Mouse (Mus musculus) lung, postnatal 36 days (tissue): ENCODE measurements around the gene Rtkn2.

Source experiments
- DNase-seq: peaks from one replicate; pipeline ENCODE4 v3.0.0; 2022; ENCODE audit warnings: mixed read lengths

Rtkn2 gene

GRCm38 (mm10) chr10:67979401-67980157 lies at the start of gene Rtkn2:
TSS of gene Rtkn2 (plus strand) at chr10:67979570.
- DNase-seq: peak; percentile 94

GRCm38 (mm10) chr10:67931328-67931727 lies 48.0 kb upstream of the Rtkn2 start:
- DNase-seq: no peak

GRCm38 (mm10) chr10:67932780-67933179 lies 46.6 kb upstream of the Rtkn2 start:
- DNase-seq: no peak

- peak; percentile 26 for DNase-seq
Observed at GRCm38 (mm10) chr10:67936944-67937343, 42.4 kb upstream of the Rtkn2 start.

- peak; percentile 15 for DNase-seq
Observed at GRCm38 (mm10) chr10:67937775-67938174, 41.6 kb upstream of the Rtkn2 start.

GRCm38 (mm10) chr10:67939546-67939945 lies 39.8 kb upstream of the Rtkn2 start:
- DNase-seq: no peak

- DNase-seq: no peak
Observed at GRCm38 (mm10) chr10:67943513-67943912, 35.9 kb upstream of the Rtkn2 start.

- DNase-seq: no peak
Observed at GRCm38 (mm10) chr10:67950059-67950748, 29.2 kb upstream of the Rtkn2 start.

- no peak for DNase-seq
Observed at GRCm38 (mm10) chr10:67951690-67952089, 27.7 kb upstream of the Rtkn2 start.

GRCm38 (mm10) chr10:67955982-67956381 lies 23.4 kb upstream of the Rtkn2 start:
- no peak for DNase-seq

GRCm38 (mm10) chr10:67959982-67960381 lies 19.4 kb upstream of the Rtkn2 start:
- DNase-seq: no peak

- DNase-seq: no peak
Observed at GRCm38 (mm10) chr10:67962496-67962895, 16.9 kb upstream of the Rtkn2 start.

GRCm38 (mm10) chr10:67964060-67964459 lies 15.3 kb upstream of the Rtkn2 start:
- no peak for DNase-seq

- DNase-seq: peak; percentile 58
Observed at GRCm38 (mm10) chr10:67965251-67965986, 14.0 kb upstream of the Rtkn2 start.

- DNase-seq: no peak
Observed at GRCm38 (mm10) chr10:67966102-67966501, 13.3 kb upstream of the Rtkn2 start.

GRCm38 (mm10) chr10:67966983-67967382 lies 12.4 kb upstream of the Rtkn2 start:
- peak; percentile 59 for DNase-seq

GRCm38 (mm10) chr10:67971166-67971796 lies 8.1 kb upstream of the Rtkn2 start:
- DNase-seq: no peak

- no peak for DNase-seq
Observed at GRCm38 (mm10) chr10:67977271-67977670, 2.1 kb upstream of the Rtkn2 start.

- no peak for DNase-seq
Observed at GRCm38 (mm10) chr10:67983776-67984175, 4.4 kb downstream of the Rtkn2 start.

GRCm38 (mm10) chr10:67984271-67984943 lies 5.0 kb downstream of the Rtkn2 start:
- DNase-seq: peak; percentile 75

GRCm38 (mm10) chr10:67985100-67985499 lies 5.7 kb downstream of the Rtkn2 start:
- DNase-seq: no peak

GRCm38 (mm10) chr10:67995356-67995755 lies 16.0 kb downstream of the Rtkn2 start:
- no peak for DNase-seq
